Mouse (Mus musculus) intestine, postnatal 0 days (tissue): ENCODE measurements around the gene Gm3776. TPM values are rescaled to one million over a fixed set of nuclear protein-coding genes. Genes with fewer than 3 reads are reported as not detected.
"Not testable (repeated sequence)": the region's sequence is repeated elsewhere in the genome, so short reads cannot be mapped to it uniquely, and the experiment has no call there.

ENCODE experiments used
- ATAC-seq: fragments of 200-750 bp; cut with Nextera tagmentation; 2 replicates; pipeline ENCODE4 v1.8.0; 2017; ENCODE audit warnings: mild to moderate bottlenecking, moderate TSS enrichment, moderate library complexity
- H3K27ac ChIP-seq: fragments of 300-500 bp; sonication (generic); 2 replicates; pipeline ENCODE4 v1.5.1; 2014; ENCODE audit warnings: mild to moderate bottlenecking, low read depth, low read length, moderate library complexity
- H3K27me3 ChIP-seq: fragments of 300-500 bp; sonication (generic); replicated peaks from 2 replicates; pipeline ENCODE4 v1.6.1; 2014; ENCODE audit warnings: low read length, mixed read lengths; ENCODE audit not compliant: control insufficient read depth, insufficient read depth
- H3K36me3 ChIP-seq: fragments of 300-500 bp; sonication (generic); 2 replicates; pipeline ENCODE4 v1.6.1; 2014; ENCODE audit warnings: mild to moderate bottlenecking, moderate library complexity; ENCODE audit not compliant: control insufficient read depth, insufficient read depth
- H3K4me1 ChIP-seq: fragments of 300-500 bp; sonication (generic); replicated peaks from 2 replicates; pipeline ENCODE4 v1.6.1; 2014; ENCODE audit warnings: antibody characterized with exemption, low read length, mixed read lengths; ENCODE audit not compliant: control insufficient read depth, insufficient read depth
- H3K4me2 ChIP-seq: fragments of 300-500 bp; sonication (generic); replicated peaks from 2 replicates; pipeline ENCODE4 v1.6.1; 2014; ENCODE audit warnings: low read depth, mild to moderate bottlenecking, moderate library complexity
- H3K4me3 ChIP-seq: fragments of 300-500 bp; sonication (generic); 2 replicates; pipeline ENCODE4 v1.5.1; 2014; ENCODE audit warnings: low read depth, low read length
- H3K9ac ChIP-seq: fragments of 300-500 bp; sonication (generic); 2 replicates; pipeline ENCODE4 v1.6.1; 2014; ENCODE audit warnings: mild to moderate bottlenecking, low read depth, low read length
- H3K9me3 ChIP-seq: fragments of 300-500 bp; sonication (generic); 2 replicates; pipeline ENCODE4 v1.6.1; 2016; ENCODE audit warnings: mixed run types; ENCODE audit not compliant: control insufficient read depth
- CTCF ChIP-seq: sonication (generic); IDR thresholded peaks from 2 replicates; pipeline ENCODE4 v1.5.1; 2016; ENCODE audit warnings: low read depth, mild to moderate bottlenecking, control low read depth, antibody characterized with exemption, moderate library complexity
- WGBS: fragments of 180-500 bp; shearing (Covaris S2); extraction: QIAGEN DNeasy Blood & Tissue Kit; methylation state at CpG from one replicate; pipeline ENCODE4 v1.1.7; 2014; 5-methylcytosine and 5-hydroxymethylcytosine counted together
- polyA plus RNA-seq: library from polyadenylated mRNA; unstranded; fragments of >200 nt; fragmentation: Nextera tagmentation; extraction: Ambion mirVana; gene quantifications from 2 replicates; pipeline ENCODE4 v1.2.1, GENCODE M21; 2015

Gm3776 gene
- polyA plus RNA-seq, 1 experiment from 2014 or later = 66.1 TPM

DNA sequence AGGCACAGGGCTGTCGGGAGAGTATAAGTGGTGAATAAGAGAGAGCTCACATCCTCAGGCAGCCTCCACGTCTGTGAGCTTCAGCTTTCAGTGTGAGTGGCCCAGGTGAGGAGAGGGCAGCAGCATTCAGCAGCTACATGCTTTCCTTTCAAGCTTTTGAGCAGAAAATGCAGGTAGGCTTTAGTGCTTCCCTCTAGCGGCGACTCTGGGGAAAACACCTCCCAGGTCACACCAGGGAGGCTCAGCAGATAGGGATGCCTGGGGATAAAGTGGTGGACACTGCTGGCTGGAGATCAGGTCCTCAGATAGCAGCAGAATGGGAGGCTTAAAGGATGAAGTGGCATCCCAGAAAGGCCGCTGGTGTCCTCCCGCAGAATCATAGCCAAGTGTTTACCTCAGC lies 39.2 kb downstream of the Gm3776 start:
- H3K9ac ChIP-seq, H3K36me3 ChIP-seq, H3K4me3 ChIP-seq, H3K27me3 ChIP-seq, H3K4me2 ChIP-seq, H3K4me1 ChIP-seq, H3K27ac ChIP-seq, H3K9me3 ChIP-seq: not testable (repeated sequence)
- WGBS = 8% methylated on average over 6 of the region's 6 CpGs
- ATAC-seq = peak; percentile 18; the same call in 1 of the 2 replicates
- peak; percentile 81 for TF ChIP-seq CTCF

DNA sequence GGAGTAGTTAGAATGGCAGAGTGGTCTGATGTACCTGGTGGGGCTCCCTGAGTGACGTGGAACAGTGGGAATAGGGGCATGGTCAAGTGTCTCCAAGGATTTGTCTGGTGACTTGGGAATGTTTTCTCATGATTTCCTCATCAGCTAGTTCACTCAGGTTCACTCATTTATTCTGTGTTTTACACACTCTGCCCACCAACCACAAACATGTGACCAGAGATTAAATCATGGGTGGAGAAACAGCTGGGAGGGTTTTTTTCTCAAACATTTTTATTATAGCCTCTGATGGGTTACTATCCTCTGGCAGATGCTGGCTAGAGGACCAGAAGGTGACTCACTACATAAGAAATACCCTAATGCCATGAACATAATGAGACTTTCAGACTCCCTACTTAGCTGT lies 41.3 kb downstream of the Gm3776 start:
- TF ChIP-seq CTCF = no peak
- Histone ChIP-seq H3K4me3 (no peak overlapping the region), H3K4me2 (no peak overlapping the region), H3K27ac (no peak overlapping the region), H3K9me3 (no peaks in the 10 kb centered on the region), H3K4me1 (no peaks in the 10 kb centered on the region), H3K27me3 (no peaks in the 10 kb centered on the region), H3K9ac (no peak overlapping the region), H3K36me3 (no peaks in the 10 kb centered on the region)
- ATAC-seq = no peak
- 70% methylated on average over 1 of the region's 1 CpGs for WGBS

DNA sequence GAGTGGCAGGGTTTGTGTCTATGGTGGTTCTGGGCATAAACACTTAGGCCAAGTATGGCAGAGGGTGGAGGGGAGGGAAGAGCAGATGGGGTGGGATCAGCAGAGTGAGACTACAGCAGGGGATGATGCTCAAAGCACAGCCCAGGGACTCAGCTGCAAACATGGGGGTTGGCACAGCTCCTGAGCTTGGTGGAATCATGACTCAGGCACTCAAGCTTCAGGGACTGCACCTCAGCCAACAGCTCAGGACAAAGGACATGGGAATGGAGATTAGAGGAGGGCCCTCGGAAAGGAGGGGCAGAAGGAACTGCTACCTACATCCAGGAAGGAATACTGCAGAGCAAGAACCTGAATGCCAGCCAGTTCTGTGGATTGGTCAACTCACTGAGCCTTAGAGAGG lies 42.2 kb downstream of the Gm3776 start:
- not testable (repeated sequence) for H3K4me2 ChIP-seq, H3K9me3 ChIP-seq, H3K36me3 ChIP-seq, H3K27ac ChIP-seq, H3K4me3 ChIP-seq, H3K4me1 ChIP-seq, H3K27me3 ChIP-seq, H3K9ac ChIP-seq
- 20% methylated on average over 1 of the region's 1 CpGs for WGBS
- ATAC-seq = peak; percentile 74

DNA sequence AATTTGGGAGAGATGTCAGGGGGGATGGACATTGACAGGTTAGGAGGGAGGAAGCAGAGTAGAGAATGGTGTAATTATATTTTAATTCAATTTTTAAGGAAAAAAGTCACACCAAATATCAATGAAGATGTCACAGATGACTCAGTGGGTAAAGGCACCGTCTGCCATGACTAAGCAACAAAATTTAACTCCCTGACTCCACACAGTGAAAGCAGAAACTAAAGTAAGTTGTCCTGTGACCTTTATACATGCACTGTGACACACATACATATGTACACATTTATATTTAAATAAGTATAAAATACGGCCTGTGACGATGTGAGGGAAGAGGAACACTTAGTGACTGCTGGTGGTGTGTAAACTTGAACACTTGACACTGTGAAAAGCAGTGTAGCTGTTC lies 51.2 kb downstream of the Gm3776 start:
- not testable (repeated sequence) for H3K27ac ChIP-seq, H3K9me3 ChIP-seq, H3K4me1 ChIP-seq, H3K36me3 ChIP-seq, H3K27me3 ChIP-seq, H3K9ac ChIP-seq, H3K4me3 ChIP-seq, H3K4me2 ChIP-seq, ATAC-seq
- WGBS = 60% methylated on average over 3 of the region's 3 CpGs

DNA sequence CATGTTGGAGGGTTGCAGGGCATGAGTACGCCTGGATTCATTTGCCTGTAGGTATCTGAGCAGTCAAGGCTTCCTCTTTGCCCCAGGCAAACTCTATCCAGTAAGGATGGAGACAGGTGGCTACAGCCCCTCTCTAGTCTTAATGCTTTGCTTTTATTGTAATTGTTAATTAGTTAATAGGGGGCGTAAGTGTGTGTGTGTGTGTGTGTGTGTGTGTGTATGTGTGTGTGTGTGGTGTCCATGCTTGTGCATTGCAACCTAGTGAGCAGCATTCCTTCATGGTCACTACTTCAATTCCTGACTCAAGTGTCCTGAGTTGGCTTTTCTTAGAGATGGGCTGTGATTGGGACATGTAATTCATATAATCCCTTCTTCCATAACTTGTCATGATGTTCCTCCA lies 57.8 kb downstream of the Gm3776 start, which contains the start of gene Omt2a:
Gene Omt2a (minus strand): TSS at position 101 of the 400 bp plus-strand sequence.
- H3K36me3 ChIP-seq = no peaks in the 10 kb centered on the region
- no peak for ATAC-seq
- 83% methylated on average over 2 of the region's 2 CpGs for WGBS
- no peak within 1 kb of the TSS for H3K27ac ChIP-seq
- H3K9me3 ChIP-seq = no peaks in the 10 kb centered on the region
- no peak within 1 kb of the TSS for H3K4me2 ChIP-seq
- H3K9ac ChIP-seq = no peak within 1 kb of the TSS
- no peaks in the 10 kb centered on the region for H3K27me3 ChIP-seq
- TF ChIP-seq CTCF = no peak
- H3K4me1 ChIP-seq = no peaks in the 10 kb centered on the region
- H3K4me3 ChIP-seq = no peak within 1 kb of the TSS

Other genes starting within 250 kb of the Gm3776 start
- not detected in 2 replicates for gene Gcm1, start 205.2 kb upstream of the Gm3776 start, polyA plus RNA-seq
- gene Fbxo9, start 148.1 kb upstream of the Gm3776 start, polyA plus RNA-seq = 37.7 and 40.2 TPM in 2 replicates
- 27.3 and 28.2 TPM in 2 replicates for gene Ick, start 147.9 kb upstream of the Gm3776 start, polyA plus RNA-seq
- 23.3 and 36.2 TPM in 2 replicates for gene Gsta4, start 74.4 kb upstream of the Gm3776 start, polyA plus RNA-seq
- gene Gsta1, start 26.5 kb upstream of the Gm3776 start, polyA plus RNA-seq = 94.0 and 129 TPM in 2 replicates
- 0.69 and 0.70 TPM in 2 replicates for gene Gm10639, start 32.8 kb downstream of the Gm3776 start, polyA plus RNA-seq
- not detected in 2 replicates for gene Omt2a, start 57.7 kb downstream of the Gm3776 start, polyA plus RNA-seq
- gene Omt2b, start 70.5 kb downstream of the Gm3776 start, polyA plus RNA-seq = not detected in 2 replicates
- gene Gsta2, start 98.7 kb downstream of the Gm3776 start, polyA plus RNA-seq = 94.5 and 130 TPM in 2 replicates
- not detected in 2 replicates for gene Dppa5a, start 111.0 kb downstream of the Gm3776 start, polyA plus RNA-seq
- gene Ooep, start 121.6 kb downstream of the Gm3776 start, polyA plus RNA-seq = 0.47 and 0.51 TPM in 2 replicates
- gene Ddx43, start 138.6 kb downstream of the Gm3776 start, polyA plus RNA-seq = 0.05 and 0.10 TPM in 2 replicates
- 0.96 and 1.1 TPM in 2 replicates for gene Cgas, start 186.1 kb downstream of the Gm3776 start, polyA plus RNA-seq
- gene Mto1, start 191.1 kb downstream of the Gm3776 start, polyA plus RNA-seq = 8.2 and 8.4 TPM in 2 replicates
- gene Gm17324, start 191.7 kb downstream of the Gm3776 start, polyA plus RNA-seq = 0.17 and 0.39 TPM in 2 replicates
- gene Eef1a1, start 232.0 kb downstream of the Gm3776 start, polyA plus RNA-seq = 1,954 and 2,041 TPM in 2 replicates